Mouse (Mus musculus) heart, embryonic 14.5 days (tissue): ENCODE results near the gene Pou5f1. TPM values are rescaled to one million over a fixed set of nuclear protein-coding genes. Genes with fewer than 3 reads are reported as not detected.
"Not testable (repeated sequence)": the region's sequence is repeated elsewhere in the genome, so short reads cannot be mapped to it uniquely, and the experiment has no call there.

ENCODE experiments used
- ATAC-seq: fragments of 200-750 bp; cut with Nextera tagmentation; 2 replicates; pipeline ENCODE4 v1.8.0; 2017; ENCODE audit warnings: low read depth, moderate TSS enrichment; ENCODE audit not compliant: insufficient number of reproducible peaks, insufficient read depth, low FRiP score
- H3K27ac ChIP-seq, 2 experiments: fragments of 200-500 bp in 1 of 2; fragments of 300-500 bp in 1 of 2; sonication (generic) in 1 of 2; replicated peaks in 1 of 2; 2 replicates each; pipeline ENCODE4 v1.5.1; 2012 to 2014; ENCODE audit warnings: low read depth in 2 of 2, low read length in 2 of 2, control low read depth in 1 of 2, mild to moderate bottlenecking in 1 of 2, mixed read lengths in 1 of 2; ENCODE audit not compliant: control insufficient read depth in 1 of 2, insufficient read depth in 1 of 2
- H3K27me3 ChIP-seq: fragments of 300-500 bp; sonication (generic); 2 replicates; pipeline ENCODE4 v1.6.1; 2014; ENCODE audit warnings: mild to moderate bottlenecking, low read length, control low read depth; ENCODE audit not compliant: control insufficient read depth, insufficient read depth
- H3K36me3 ChIP-seq: fragments of 300-500 bp; sonication (generic); 2 replicates; pipeline ENCODE4 v1.6.1; 2014; ENCODE audit warnings: mild to moderate bottlenecking, control low read depth, low read length, mixed read lengths; ENCODE audit not compliant: control insufficient read depth, insufficient read depth
- H3K4me1 ChIP-seq, 2 experiments: fragments of 200-500 bp in 1 of 2; fragments of 300-500 bp in 1 of 2; sonication (generic) in 1 of 2; 2 replicates each; pipeline ENCODE4 v1.6.1; 2012 to 2014; ENCODE audit warnings: low read length in 2 of 2, control low read depth in 1 of 2, mixed read lengths in 1 of 2; ENCODE audit not compliant: control insufficient read depth in 2 of 2, insufficient read depth in 2 of 2
- H3K4me2 ChIP-seq: fragments of 300-500 bp; sonication (generic); 2 replicates; pipeline ENCODE4 v1.6.1; 2014; ENCODE audit warnings: mild to moderate bottlenecking, low read length
- H3K4me3 ChIP-seq, 2 experiments: fragments of 200-500 bp in 1 of 2; fragments of 300-500 bp in 1 of 2; sonication (generic) in 1 of 2; 2 replicates each; pipeline ENCODE4 v1.5.1; 2012 to 2014; ENCODE audit warnings: low read length in 2 of 2, mild to moderate bottlenecking in 2 of 2, control low read depth in 1 of 2, low read depth in 1 of 2, moderate library complexity in 1 of 2; ENCODE audit not compliant: control insufficient read depth in 1 of 2, insufficient read depth in 1 of 2
- H3K9ac ChIP-seq: fragments of 300-500 bp; sonication (generic); 2 replicates; pipeline ENCODE4 v1.6.1; 2014; ENCODE audit warnings: mild to moderate bottlenecking, low read length
- H3K9me3 ChIP-seq: fragments of 300-500 bp; sonication (generic); 2 replicates; pipeline ENCODE4 v1.6.1; 2016; ENCODE audit warnings: low read length, control low read depth; ENCODE audit not compliant: control insufficient read depth
- WGBS: fragments of 180-500 bp; shearing (Covaris S2); extraction: QIAGEN DNeasy Blood & Tissue Kit; methylation state at CpG from one replicate; pipeline ENCODE4 v1.1.7; 2014; 5-methylcytosine and 5-hydroxymethylcytosine counted together
- polyA plus RNA-seq: library from polyadenylated mRNA; unstranded; fragments of >200 nt; fragmentation: Nextera tagmentation; extraction: Ambion mirVana; gene quantifications from 2 replicates; pipeline ENCODE4 v1.2.1, GENCODE M21; 2014

The Pou5f1 gene
- polyA plus RNA-seq, 1 experiment from 2014 or later, result not detected

DNA sequence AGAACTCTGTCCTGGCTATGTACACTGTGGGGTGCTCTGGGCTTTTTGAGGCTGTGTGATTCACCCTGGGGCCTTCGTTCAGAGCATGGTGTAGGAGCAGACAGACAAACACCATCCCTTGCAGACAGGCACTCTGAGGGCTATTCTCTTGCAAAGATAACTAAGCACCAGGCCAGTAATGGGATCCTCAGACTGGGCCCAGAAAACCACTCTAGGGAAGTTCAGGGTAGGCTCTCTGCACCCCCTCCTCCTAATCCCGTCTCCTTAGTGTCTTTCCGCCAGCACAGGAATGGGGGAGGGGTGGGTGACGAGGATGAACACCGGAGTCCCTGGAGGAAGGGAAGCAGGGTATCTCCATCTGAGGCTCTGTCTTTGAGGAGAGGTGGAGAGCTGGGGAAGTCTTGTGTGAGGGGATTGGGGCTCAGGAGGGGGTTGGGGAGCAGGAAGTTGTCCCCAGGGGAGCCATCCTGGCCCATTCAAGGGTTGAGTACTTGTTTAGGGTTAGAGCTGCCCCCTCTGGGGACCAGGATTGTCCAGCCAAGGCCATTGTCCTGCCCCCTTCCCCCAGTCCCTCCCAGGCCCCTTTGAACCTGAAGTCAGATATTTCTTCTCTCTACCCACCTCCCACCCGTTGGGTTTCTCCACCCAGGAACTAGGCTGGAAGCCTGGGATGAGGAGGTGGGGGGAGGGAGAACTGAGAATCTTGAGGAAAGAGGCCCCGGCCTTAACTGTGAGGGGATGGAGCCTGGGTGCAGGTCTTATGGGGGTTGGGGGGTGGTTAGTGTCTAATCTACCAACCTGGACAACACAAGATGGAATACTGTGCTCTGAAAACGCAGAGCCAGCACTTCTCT, 963 bp upstream of the Pou5f1 start:
- ATAC-seq, result no peak
- Histone ChIP-seq H3K9me3 (no peaks in the 10 kb centered on the region), H3K4me3 (no peak overlapping the region), H3K27ac (no peak overlapping the region), H3K4me1 (peaks cover 0 to 2% of the 10 kb centered on the region in 2 experiments; a peak in 1 of 4 replicates), H3K27me3 (peaks cover 56% of the 10 kb centered on the region), H3K9ac (no peak overlapping the region), H3K4me2 (no peak overlapping the region), H3K36me3 (no peaks in the 10 kb centered on the region)
- WGBS, result 23% methylated on average over 8 of the region's 8 CpGs

DNA sequence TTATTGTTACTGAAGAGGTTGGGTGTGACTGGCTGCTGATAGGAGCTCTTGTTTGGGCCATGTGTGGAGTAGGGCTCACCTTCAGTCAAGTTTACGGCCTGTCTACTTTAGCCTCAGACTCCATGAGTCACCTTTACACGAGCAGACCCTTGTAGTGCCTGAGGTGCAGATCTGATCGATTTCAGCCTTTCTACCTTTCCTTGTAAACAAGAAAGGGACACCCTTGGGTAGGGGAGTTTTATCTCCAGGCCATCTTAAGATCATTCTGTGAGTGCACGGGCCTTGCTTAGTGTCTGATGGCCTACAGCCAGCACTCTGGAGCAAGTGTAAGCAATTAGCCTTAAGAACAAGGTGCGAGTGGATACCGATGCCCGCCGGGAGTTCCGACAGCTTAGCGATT, 1.1 kb downstream of the Pou5f1 start:
- peaks cover 56% of the 10 kb centered on the region for H3K27me3 ChIP-seq
- 17% methylated on average over 10 of the region's 10 CpGs for WGBS

DNA sequence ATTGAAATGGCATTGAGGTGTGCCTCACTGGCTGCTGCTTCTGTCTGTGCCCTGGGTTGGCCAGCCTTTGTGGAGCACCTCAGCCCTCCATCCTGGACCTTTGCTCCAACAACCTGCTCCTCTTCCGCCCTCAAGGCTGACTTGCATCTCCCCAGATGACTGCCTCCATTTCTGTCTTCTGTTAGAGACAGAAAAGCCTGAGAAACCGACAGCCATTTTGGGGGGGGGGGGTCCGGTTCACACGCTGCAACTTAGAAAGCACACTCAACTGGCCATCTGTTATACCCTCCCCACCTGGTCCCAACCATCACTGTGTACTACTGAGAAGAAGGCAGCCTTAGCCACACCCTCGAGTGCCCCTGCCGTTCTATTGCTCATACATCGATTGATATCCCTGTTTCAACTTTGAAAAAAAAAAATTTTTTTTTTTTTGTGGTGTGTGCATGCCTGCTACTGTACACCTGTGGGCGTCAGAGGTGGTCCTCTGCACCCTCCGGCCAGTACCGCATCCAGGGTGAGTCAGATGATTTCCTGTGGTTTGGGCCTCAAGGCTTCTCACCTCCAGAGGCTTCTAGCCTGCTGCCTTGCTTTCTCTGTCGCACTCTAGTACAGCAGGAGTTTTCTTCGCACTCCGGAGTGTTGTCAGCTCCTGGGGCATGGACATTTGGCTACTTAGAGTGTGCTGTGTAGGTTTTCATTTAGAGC, 1.9 kb downstream of the Pou5f1 start:
- Histone ChIP-seq H3K27me3 (peaks cover 56% of the 10 kb centered on the region), H3K9ac (no peak overlapping the region), H3K4me1 (peaks cover 0 to 2% of the 10 kb centered on the region in 2 experiments; a peak in 1 of 4 replicates), H3K36me3 (peaks cover 7% of the 10 kb centered on the region), H3K9me3 (no peaks in the 10 kb centered on the region), H3K4me2 (no peak overlapping the region), H3K4me3 (no peak overlapping the region), H3K27ac (no peak overlapping the region)
- no peak for ATAC-seq
- 19% methylated on average over 13 of the region's 13 CpGs for whole genome bisulfite sequencing

More for the DNA sequence above, 1.1 kb downstream of the Pou5f1 start:
- Histone ChIP-seq H3K9me3 (no peaks in the 10 kb centered on the region), H3K4me3 (no peak overlapping the region), H3K9ac (no peak overlapping the region), H3K4me2 (no peak overlapping the region), H3K27ac (no peak overlapping the region), H3K4me1 (peaks cover 0 to 2% of the 10 kb centered on the region in 2 experiments; a peak in 1 of 4 replicates), H3K36me3 (no peaks in the 10 kb centered on the region)
- no peak for ATAC-seq

DNA sequence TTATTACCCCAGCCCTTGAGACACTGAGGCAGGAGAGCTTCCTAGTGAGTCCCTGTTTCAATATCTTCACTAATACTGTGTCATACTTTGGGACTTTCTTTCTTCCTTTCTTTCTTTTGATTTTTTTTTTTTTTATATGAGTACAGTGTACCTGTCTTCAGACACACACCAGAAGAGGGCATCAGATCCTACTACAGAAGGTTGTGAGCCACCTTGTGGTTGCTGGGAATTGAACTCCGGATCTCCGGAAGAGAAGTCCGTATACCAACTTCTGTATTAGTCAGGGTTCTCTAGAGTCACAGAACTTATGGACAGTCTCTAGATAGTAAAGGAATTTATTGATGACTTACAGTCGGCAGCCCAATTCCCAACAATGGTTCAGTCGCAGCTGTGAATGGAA, 2.5 kb downstream of the Pou5f1 start:
- WGBS, result 51% methylated on average over 5 of the region's 5 CpGs
- not testable (repeated sequence) for ATAC-seq, H3K9me3 ChIP-seq, H3K4me2 ChIP-seq, H3K27ac ChIP-seq, H3K4me3 ChIP-seq, H3K4me1 ChIP-seq, H3K9ac ChIP-seq
- H3K27me3 ChIP-seq, result peaks cover 56% of the 10 kb centered on the region
- peaks cover 11% of the 10 kb centered on the region for H3K36me3 ChIP-seq

DNA sequence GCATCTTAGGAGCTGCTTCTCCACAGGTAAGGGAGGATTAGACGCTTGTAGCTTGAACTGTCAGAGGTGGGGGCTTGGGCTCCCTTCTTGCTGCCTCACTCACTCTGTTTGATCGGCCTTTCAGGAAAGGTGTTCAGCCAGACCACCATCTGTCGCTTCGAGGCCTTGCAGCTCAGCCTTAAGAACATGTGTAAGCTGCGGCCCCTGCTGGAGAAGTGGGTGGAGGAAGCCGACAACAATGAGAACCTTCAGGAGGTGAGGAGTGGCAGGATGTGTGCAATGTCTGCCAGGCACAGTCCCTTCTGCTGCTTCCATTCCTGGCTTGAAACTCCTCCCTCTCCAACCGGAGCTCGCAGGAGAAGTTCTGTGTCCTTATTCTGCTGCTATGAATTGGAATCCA, 3.5 kb downstream of the Pou5f1 start:
- no peak for ATAC-seq

DNA sequence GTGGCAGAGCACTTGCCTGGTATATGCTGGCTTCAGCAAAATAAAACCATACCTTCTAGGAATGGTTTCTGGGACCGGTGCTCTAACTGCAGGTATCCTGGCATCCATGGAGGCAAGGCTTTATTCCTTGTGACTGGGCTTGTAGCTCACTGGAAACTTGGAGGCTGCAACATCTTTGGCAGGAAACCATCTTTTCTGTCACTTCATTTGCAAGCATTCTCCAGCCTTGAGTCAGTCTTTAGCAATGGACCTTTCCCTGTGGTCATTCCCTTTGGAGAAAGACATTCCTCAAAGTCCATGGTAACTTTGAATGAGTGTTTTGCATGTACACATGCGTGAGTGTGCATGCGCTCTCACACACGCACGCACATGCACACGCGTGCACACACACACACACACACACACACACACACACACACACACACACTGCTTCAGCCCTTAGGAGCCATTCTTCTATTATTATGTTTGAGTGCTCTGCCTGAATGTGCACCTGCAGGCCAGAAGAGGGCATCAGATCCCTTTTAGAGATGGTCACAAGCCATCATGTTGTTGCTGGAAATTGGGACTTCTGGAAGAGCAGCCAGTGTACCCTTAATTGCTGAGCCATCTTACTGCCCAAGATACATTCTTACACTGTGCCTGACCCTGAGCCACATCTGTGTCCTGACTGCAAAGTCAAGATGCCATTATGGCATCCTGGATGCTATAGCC, 7.3 kb downstream of the Pou5f1 start:
- Histone ChIP-seq H3K4me1 (peaks cover 14 to 27% of the 10 kb centered on the region in 2 experiments), H3K9me3 (no peaks in the 10 kb centered on the region), H3K36me3 (peaks cover 18% of the 10 kb centered on the region), H3K4me3 (no peak overlapping the region), H3K9ac (no peak overlapping the region), H3K27me3 (peaks cover 8% of the 10 kb centered on the region; the same call in 1 of the 2 replicates), H3K27ac (no peak overlapping the region), H3K4me2 (no peak overlapping the region)
- no peak for ATAC-seq
- WGBS, result 94% methylated on average over 7 of the region's 7 CpGs

More for the DNA sequence above, 3.5 kb downstream of the Pou5f1 start:
- Histone ChIP-seq H3K36me3 (peaks cover 15% of the 10 kb centered on the region), H3K4me3 (no peak overlapping the region), H3K4me2 (no peak overlapping the region), H3K9ac (no peak overlapping the region), H3K27me3 (peaks cover 46% of the 10 kb centered on the region), H3K9me3 (no peaks in the 10 kb centered on the region), H3K4me1 (peaks cover 2 to 3% of the 10 kb centered on the region in 2 experiments; a peak in 2 of 4 replicates), H3K27ac (no peak overlapping the region)
- WGBS, result 16% methylated on average over 8 of the region's 8 CpGs

DNA sequence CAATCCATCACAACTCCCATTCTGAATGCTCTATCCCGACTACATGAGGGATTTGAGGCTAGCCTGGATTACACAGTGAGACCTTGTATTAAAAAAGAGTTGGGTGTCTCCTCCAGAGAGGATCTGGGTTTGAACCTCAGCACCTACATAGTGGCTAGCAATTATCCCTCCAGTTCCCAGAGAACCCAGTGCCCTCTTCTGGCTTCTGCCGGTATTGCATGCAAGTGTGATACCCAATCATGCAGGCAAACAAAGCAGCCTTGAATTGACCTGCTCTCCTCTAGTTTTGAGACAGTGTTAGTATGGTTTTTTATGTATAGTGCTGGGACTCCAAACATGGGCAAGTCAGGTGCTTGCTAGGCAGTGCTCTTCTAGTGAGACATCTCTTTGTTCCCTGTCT, 8.1 kb downstream of the Pou5f1 start:
- H3K27ac ChIP-seq, result no peak overlapping the region
- WGBS, result 9% methylated on average over 2 of the region's 2 CpGs
- peaks cover 14 to 27% of the 10 kb centered on the region in 2 experiments for H3K4me1 ChIP-seq
- peaks cover 18% of the 10 kb centered on the region for H3K36me3 ChIP-seq
- H3K4me2 ChIP-seq, result peak overlapping the region; percentile 92; the same call in 1 of the 2 replicates
- no peak for ATAC-seq
- no peak overlapping the region for H3K4me3 ChIP-seq
- H3K27me3 ChIP-seq, result peaks cover 3% of the 10 kb centered on the region; the same call in 1 of the 2 replicates
- no peak overlapping the region for H3K9ac ChIP-seq
- no peaks in the 10 kb centered on the region for H3K9me3 ChIP-seq
